Mouse (Mus musculus): Measurements from ENCODE around the gene Gm19345.

Gm19345 gene

GRCm38 (mm10) chr7:19829694-19830093 lies 22.1 kb upstream of the Gm19345 start:
- no peak for DNase-seq

GRCm38 (mm10) chr7:19830682-19831156 lies 21.1 kb upstream of the Gm19345 start:
- DNase-seq: peak; percentile 96 to 97

GRCm38 (mm10) chr7:19831837-19832236 lies 20.0 kb upstream of the Gm19345 start:
- peak; percentile 64 to 79 for DNase-seq

GRCm38 (mm10) chr7:19834055-19834454 lies 17.7 kb upstream of the Gm19345 start:
- no peak for DNase-seq

GRCm38 (mm10) chr7:19836843-19837242 lies 15.0 kb upstream of the Gm19345 start:
- DNase-seq: no peak

- no peak for DNase-seq
Measured at GRCm38 (mm10) chr7:19840371-19840770, 11.4 kb upstream of the Gm19345 start.

GRCm38 (mm10) chr7:19840936-19841335 lies 10.9 kb upstream of the Gm19345 start:
- no peak for DNase-seq

GRCm38 (mm10) chr7:19841686-19842413 lies 10.0 kb upstream of the Gm19345 start:
- no peak for DNase-seq

GRCm38 (mm10) chr7:19842885-19843504 lies 8.8 kb upstream of the Gm19345 start:
- no peak for DNase-seq

GRCm38 (mm10) chr7:19843561-19843960 lies 8.2 kb upstream of the Gm19345 start:
- peak; percentile 72 to 74 for DNase-seq

GRCm38 (mm10) chr7:19844521-19845171 lies 7.2 kb upstream of the Gm19345 start:
- DNase-seq: no peak

- DNase-seq: no peak
Measured at GRCm38 (mm10) chr7:19853526-19853925, 1.7 kb downstream of the Gm19345 start.

GRCm38 (mm10) chr7:19855663-19856062 lies 3.9 kb downstream of the Gm19345 start:
- DNase-seq: no peak

GRCm38 (mm10) chr7:19856283-19856682 lies 4.5 kb downstream of the Gm19345 start:
- DNase-seq: no peak

GRCm38 (mm10) chr7:19859740-19860139 lies 7.9 kb downstream of the Gm19345 start:
- DNase-seq: no peak

- no peak for DNase-seq
Measured at GRCm38 (mm10) chr7:19861199-19861598, 9.4 kb downstream of the Gm19345 start, which contains the start of gene Ceacam16. Ceacam16 (minus strand) TSS chr7:19861299.

GRCm38 (mm10) chr7:19864241-19864640 lies 12.4 kb downstream of the Gm19345 start:
- peak; percentile 44 to 57 for DNase-seq

- no peak for DNase-seq
Measured at GRCm38 (mm10) chr7:19865246-19866036, 13.6 kb downstream of the Gm19345 start.

- no peak for DNase-seq
Measured at GRCm38 (mm10) chr7:19866490-19866889, 14.7 kb downstream of the Gm19345 start.

GRCm38 (mm10) chr7:19867751-19868399 lies 16.1 kb downstream of the Gm19345 start:
- peak in 1 of 2 experiments; percentile 37 for DNase-seq

GRCm38 (mm10) chr7:19871137-19871621 lies 19.4 kb downstream of the Gm19345 start:
- peak; percentile 49 to 62 for DNase-seq
